Mouse (Mus musculus): ENCODE data around the gene Rit1. TPM values are rescaled to one million over a fixed set of nuclear protein-coding genes. Genes with fewer than 3 reads are reported as not detected.
A peak's percentile ranks its signal among the peaks of the same experiment; 100 is the strongest.
"Not testable (repeated sequence)": the region's sequence is repeated elsewhere in the genome, so short reads cannot be mapped to it uniquely, and the experiment has no call there.

Gene Rit1
- total RNA-seq, 2 experiments from 2014 or later = 40.8 to 44.2 TPM

DNA sequence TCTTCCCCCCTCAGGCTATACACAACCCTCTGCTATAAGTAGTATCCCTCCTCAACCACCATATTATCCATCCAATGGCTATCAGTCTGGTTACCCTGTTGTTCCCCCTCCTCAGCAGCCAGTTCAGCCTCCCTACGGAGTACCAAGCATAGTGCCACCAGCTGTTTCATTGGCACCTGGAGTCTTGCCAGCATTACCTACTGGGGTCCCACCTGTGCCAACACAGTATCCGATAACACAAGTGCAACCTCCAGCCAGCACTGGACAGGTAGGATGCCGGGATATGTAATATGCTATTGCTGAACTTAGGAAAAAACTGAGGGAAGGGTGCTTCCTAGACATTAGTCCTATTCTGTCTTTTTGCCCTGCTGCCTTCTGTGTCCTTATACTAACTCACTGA lies 16.4 kb upstream of the Rit1 start:
- no peak for DNase-seq (ENCODE audit: low spot score in 2 of 2)
- TF ChIP-seq CTCF (conservative IDR thresholded peaks at IDR 0.05) = no peak
- H3K4me3 ChIP-seq = no peak overlapping the region
- H3K27ac ChIP-seq = no peak overlapping the region

DNA sequence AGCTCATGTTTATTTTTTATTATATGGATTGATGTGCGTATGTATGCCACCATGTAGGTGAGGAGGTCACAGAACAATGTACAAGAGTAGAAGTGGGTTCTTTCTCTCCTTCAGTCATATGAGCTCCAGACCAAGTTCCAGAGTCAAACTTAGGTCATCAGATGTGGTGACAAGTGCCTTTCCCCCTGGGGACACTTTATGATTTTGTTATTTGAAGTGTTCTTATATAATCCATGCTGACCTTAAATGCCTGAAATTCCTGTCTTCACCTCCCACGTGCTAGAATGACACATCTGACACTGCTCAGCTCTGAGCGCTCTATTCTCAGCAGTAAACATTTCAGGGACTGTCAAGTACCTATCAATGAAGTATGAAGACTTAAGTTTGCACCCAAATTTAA lies 15.4 kb upstream of the Rit1 start:
- no peak overlapping the region; the same call in 1 of the 2 replicates for H3K27ac ChIP-seq
- no peak overlapping the region for H3K4me3 ChIP-seq
- DNase-seq (ENCODE audit: low spot score in 2 of 2) = no peak
- no peak for TF ChIP-seq CTCF (conservative IDR thresholded peaks at IDR 0.05)

GRCm38 (mm10) chr3:88713709-88714108 lies 2.9 kb upstream of the Rit1 start:
- no peak overlapping the region for H3K4me3 ChIP-seq
- no peak for DNase-seq (ENCODE audit: low spot score in 2 of 2)
- H3K27ac ChIP-seq = no peak overlapping the region
- no peak for TF ChIP-seq CTCF (conservative IDR thresholded peaks at IDR 0.05)

DNA sequence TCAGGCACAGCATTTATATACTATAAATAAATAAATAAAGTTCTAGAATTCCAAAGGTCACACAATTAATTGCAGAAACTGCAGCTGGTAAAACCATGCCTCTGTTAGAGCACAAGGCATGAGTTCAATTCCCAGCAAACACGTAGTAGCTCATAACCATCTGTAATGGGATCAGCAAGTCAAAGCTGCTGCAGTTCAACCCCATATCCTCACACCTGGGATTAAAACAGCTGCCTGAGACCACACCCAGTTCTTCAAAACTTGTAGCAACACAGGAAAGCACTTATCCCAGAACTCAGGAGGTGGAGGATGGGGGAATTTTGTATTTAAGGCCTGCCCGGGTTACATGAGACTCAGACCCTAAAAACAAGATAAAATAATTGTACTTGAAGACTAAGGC lies 1.9 kb upstream of the Rit1 start:
- TF ChIP-seq CTCF (conservative IDR thresholded peaks at IDR 0.05) = no peak
- H3K4me3 ChIP-seq = no peak overlapping the region
- no peak overlapping the region for H3K27ac ChIP-seq
- no peak for DNase-seq (ENCODE audit: low spot score in 2 of 2)

- not testable (repeated sequence) for H3K27ac ChIP-seq; H3K4me3 ChIP-seq; DNase-seq (ENCODE audit: low spot score in 2 of 2)
Measured at GRCm38 (mm10) chr3:88715716-88716115, 922 bp upstream of the Rit1 start.

GRCm38 (mm10) chr3:88717198-88717798 lies 660 bp downstream of the Rit1 start:
- peak; percentile 21; the same call in 1 of the 2 replicates for TF ChIP-seq CTCF (conservative IDR thresholded peaks at IDR 0.05)

GRCm38 (mm10) chr3:88717831-88718230 lies 1.2 kb downstream of the Rit1 start:
- H3K4me3 ChIP-seq = peak overlapping the region; percentile 82

More at GRCm38 (mm10) chr3:88717198-88717798, 660 bp downstream of the Rit1 start:
- no peak for DNase-seq (ENCODE audit: low spot score in 2 of 2)
- H3K4me3 ChIP-seq = peak overlapping the region; percentile 82
- H3K27ac ChIP-seq = peak overlapping the region; percentile 89

DNA sequence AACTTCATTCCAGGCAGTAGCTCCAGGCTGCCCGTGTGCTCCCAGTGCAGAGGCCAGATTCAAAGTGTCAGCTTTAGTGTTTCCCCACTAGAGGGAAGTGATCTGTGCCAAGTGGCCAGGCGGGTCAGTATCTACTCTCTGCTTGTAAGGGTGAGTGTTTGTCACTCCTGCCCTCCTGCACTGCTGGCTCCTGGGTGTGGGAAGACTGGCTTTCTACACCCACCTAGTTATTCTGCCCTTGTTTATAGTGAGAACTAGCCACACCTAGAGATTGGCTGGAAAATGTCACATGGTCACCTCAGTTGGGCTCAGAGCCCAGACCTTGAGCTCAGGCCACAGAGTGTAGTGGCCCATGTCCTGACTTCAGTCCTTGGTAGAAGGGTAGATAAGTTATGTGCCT lies 2.5 kb downstream of the Rit1 start:
- no peak for DNase-seq (ENCODE audit: low spot score in 2 of 2)
- Histone ChIP-seq H3K4me3 (no peak overlapping the region), H3K27ac (no peak overlapping the region)
- TF ChIP-seq CTCF (conservative IDR thresholded peaks at IDR 0.05) = peak; percentile 41

More at GRCm38 (mm10) chr3:88717831-88718230, 1.2 kb downstream of the Rit1 start:
- H3K27ac ChIP-seq = peak overlapping the region; percentile 89
- no peak for TF ChIP-seq CTCF (conservative IDR thresholded peaks at IDR 0.05)
- no peak for DNase-seq (ENCODE audit: low spot score in 2 of 2)

DNA sequence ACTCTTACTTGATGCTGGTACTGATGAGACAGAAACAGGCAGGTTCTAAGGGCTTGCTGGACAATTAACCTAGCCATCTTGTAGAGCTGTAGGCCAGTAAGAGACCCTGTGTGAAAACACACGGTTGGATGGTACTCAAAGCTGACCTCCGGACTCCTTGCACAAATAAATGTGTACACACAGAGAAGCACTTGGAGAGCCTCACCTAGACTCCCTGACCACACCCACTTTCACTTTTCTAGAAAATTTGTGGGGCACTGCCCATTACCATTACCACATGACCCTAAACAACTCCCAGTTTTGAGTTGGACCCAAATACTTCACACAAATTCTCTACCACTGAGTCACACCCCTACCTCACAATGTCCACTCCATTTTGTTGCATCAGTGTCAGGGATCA lies 19.9 kb downstream of the Rit1 start:
- no peak overlapping the region for H3K4me3 ChIP-seq
- H3K27ac ChIP-seq = no peak overlapping the region
- no peak for DNase-seq (ENCODE audit: low spot score in 2 of 2)
- no peak for TF ChIP-seq CTCF (conservative IDR thresholded peaks at IDR 0.05)

GRCm38 (mm10) chr3:88738641-88739040 lies 22.0 kb downstream of the Rit1 start:
- Histone ChIP-seq H3K27ac (no peak overlapping the region), H3K4me3 (no peak overlapping the region)
- peak in 1 of 2 experiments; percentile 60 for DNase-seq (ENCODE audit: low spot score in 2 of 2)
- TF ChIP-seq CTCF (conservative IDR thresholded peaks at IDR 0.05) = peak; percentile 87

GRCm38 (mm10) chr3:88740147-88740546 lies 23.5 kb downstream of the Rit1 start:
- no peak overlapping the region for H3K4me3 ChIP-seq

GRCm38 (mm10) chr3:88745534-88745933 lies 28.9 kb downstream of the Rit1 start:
- H3K4me3 ChIP-seq = no peak overlapping the region
- no peak for DNase-seq (ENCODE audit: low spot score in 2 of 2)
- TF ChIP-seq CTCF (conservative IDR thresholded peaks at IDR 0.05) = no peak
- H3K27ac ChIP-seq = peak overlapping the region; percentile 18; the same call in 1 of the 2 replicates

More at GRCm38 (mm10) chr3:88740147-88740546, 23.5 kb downstream of the Rit1 start:
- no peak overlapping the region for H3K27ac ChIP-seq
- TF ChIP-seq CTCF (conservative IDR thresholded peaks at IDR 0.05) = peak; percentile 68
- DNase-seq (ENCODE audit: low spot score in 2 of 2) = no peak

DNA sequence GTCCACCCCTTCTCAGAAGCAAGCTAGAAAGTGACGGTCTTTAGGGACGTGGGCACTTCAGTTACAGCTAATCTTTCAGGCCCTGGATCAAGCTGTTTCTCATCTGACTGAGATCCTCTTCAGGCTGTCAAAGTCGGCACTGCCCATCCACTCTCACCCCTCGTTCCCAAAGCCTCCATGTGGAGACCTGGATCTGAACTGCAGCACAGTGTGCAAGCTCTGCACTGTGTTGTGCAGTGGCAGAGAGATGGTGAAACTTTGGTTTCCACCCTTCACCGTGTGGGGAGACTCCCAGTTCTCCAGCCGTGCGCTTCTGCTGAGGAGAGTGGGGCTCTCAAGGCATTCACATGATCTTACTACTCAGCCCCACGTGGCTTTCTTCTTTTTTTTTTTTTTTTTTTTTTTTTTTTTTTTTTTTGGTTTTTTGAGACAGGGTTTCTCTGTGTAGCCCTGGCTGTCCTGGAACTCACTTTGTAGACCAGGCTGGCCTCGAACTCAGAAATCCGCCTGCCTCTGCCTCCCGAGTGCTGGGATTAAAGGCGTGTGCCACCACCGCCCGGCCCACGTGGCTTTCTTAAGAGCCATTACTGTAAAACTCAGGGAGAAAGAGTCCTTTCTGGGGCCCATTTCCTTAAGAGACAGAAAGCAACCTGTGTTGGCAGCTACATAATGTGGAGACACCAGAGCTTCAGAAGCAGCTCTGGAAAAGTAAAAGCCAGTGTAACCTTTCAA lies 29.7 kb downstream of the Rit1 start:
- no peak for DNase-seq (ENCODE audit: low spot score in 2 of 2)
- Histone ChIP-seq H3K27ac (no peak overlapping the region), H3K4me3 (no peak overlapping the region)
- TF ChIP-seq CTCF (conservative IDR thresholded peaks at IDR 0.05) = no peak

DNA sequence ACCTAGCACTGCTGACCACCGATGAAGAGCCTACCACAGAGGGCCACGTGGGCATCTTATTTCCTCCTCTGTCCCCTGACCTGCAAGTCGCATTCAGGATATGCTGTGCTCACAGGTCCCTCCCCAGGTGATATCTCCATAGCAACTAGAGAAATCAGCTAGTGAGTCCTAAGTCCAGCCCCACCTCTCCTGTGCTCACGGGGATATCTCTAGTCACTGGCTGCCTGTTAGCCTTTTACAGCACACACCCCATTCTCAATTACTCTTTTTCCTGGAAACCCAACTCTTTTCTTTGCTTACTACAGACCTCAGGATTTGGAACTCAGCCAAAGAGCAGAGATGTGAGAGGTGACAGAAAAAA lies 30.2 kb downstream of the Rit1 start:
- Histone ChIP-seq H3K4me3 (no peak overlapping the region), H3K27ac (no peak overlapping the region)
- no peak for TF ChIP-seq CTCF (conservative IDR thresholded peaks at IDR 0.05)
- DNase-seq (ENCODE audit: low spot score in 2 of 2) = no peak

Measured in layer of hippocampus, adult 2 months (tissue).